Mouse (Mus musculus): Measurements from ENCODE around the gene Arhgef3. TPM values are rescaled to one million over a fixed set of nuclear protein-coding genes. Genes with fewer than 3 reads are reported as not detected.
"Not testable (repeated sequence)": the region's sequence is repeated elsewhere in the genome, so short reads cannot be mapped to it uniquely, and the experiment has no call there.

Gene Arhgef3
- polyA plus RNA-seq, 2 experiments from 2014 or later, result 120 to 133 TPM

GRCm38 (mm10) chr14:27199119-27199518 lies 84.4 kb downstream of the Arhgef3 start:
- no peak for ATAC-seq

GRCm38 (mm10) chr14:27199870-27200269 lies 85.2 kb downstream of the Arhgef3 start:
- no peak for ATAC-seq

- no peak for ATAC-seq
These were observed 86.3 kb downstream of the Arhgef3 start for GRCm38 (mm10) chr14:27200743-27201576.

- no peak for ATAC-seq
These were observed 87.1 kb downstream of the Arhgef3 start for GRCm38 (mm10) chr14:27201824-27202223.

GRCm38 (mm10) chr14:27204704-27205103 lies 90.0 kb downstream of the Arhgef3 start:
- no peak for ATAC-seq

- ATAC-seq, result no peak
These were observed 91.7 kb downstream of the Arhgef3 start for GRCm38 (mm10) chr14:27206443-27206842.

- ATAC-seq, result no peak
These were observed 94.8 kb downstream of the Arhgef3 start for GRCm38 (mm10) chr14:27209542-27209941.

- not testable (repeated sequence) for ATAC-seq
These were observed 96.1 kb downstream of the Arhgef3 start for GRCm38 (mm10) chr14:27210801-27211200.

GRCm38 (mm10) chr14:27211743-27212445 lies 97.2 kb downstream of the Arhgef3 start:
- no peak for ATAC-seq

GRCm38 (mm10) chr14:27214232-27214631 lies 99.5 kb downstream of the Arhgef3 start:
- no peak for ATAC-seq

GRCm38 (mm10) chr14:27219668-27220067 lies 105.0 kb downstream of the Arhgef3 start:
- ATAC-seq, result no peak

- ATAC-seq, result no peak
These were observed 105.6 kb downstream of the Arhgef3 start for GRCm38 (mm10) chr14:27220297-27220696.

- no peak for ATAC-seq
These were observed 109.9 kb downstream of the Arhgef3 start for GRCm38 (mm10) chr14:27224636-27225035.

- no peak for ATAC-seq
These were observed 111.6 kb downstream of the Arhgef3 start for GRCm38 (mm10) chr14:27226288-27226687.

GRCm38 (mm10) chr14:27228288-27228687 lies 113.6 kb downstream of the Arhgef3 start:
- ATAC-seq, result no peak

- ATAC-seq, result no peak
These were observed 114.3 kb downstream of the Arhgef3 start for GRCm38 (mm10) chr14:27228941-27229371.

GRCm38 (mm10) chr14:27229441-27230147 lies 114.9 kb downstream of the Arhgef3 start:
- ATAC-seq, result peak; percentile 80

- ATAC-seq, result peak; percentile 16
These were observed 115.7 kb downstream of the Arhgef3 start for GRCm38 (mm10) chr14:27230262-27231022.

GRCm38 (mm10) chr14:27231506-27231905 lies 116.8 kb downstream of the Arhgef3 start:
- no peak for ATAC-seq

- ATAC-seq, result no peak
These were observed 117.5 kb downstream of the Arhgef3 start for GRCm38 (mm10) chr14:27231974-27232780.

- ATAC-seq, result no peak
These were observed 118.4 kb downstream of the Arhgef3 start for GRCm38 (mm10) chr14:27233056-27233455.
